ENCODE assay signal across 22 mouse cellular contexts in the genomic region with DNA sequence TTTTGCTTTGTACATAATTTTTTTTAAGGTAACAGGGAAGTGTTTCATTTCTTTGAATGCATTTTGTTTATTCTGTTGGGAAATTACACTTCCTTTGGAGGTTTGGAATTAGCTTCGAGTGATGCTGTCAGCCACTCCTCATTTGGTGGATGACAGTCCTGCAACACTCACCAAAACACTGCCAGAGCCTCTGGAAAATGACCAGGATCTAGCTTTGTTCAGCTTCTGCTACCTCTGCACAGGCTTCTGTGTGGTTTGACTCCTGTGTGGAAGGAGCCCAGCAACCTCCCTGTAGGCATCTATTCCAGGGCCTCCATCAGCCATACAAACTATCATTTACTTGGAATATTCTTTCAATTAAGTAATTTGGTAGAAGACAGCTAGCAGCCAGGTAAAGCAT.
A peak's percentile ranks its signal among the peaks of the same experiment; 100 is the strongest.
DNase-seq lines count a peak whose midpoint lies in the region; ATAC-seq and TF ChIP-seq lines count a peak whose summit lies in the region.
"Had no signal": no experiment of that assay in that cellular context is flagged by ENCODE, and none has a peak within 500 bp of the region (broad histone marks: within the 10 kb centered on the region; RNA-seq: fewer than 3 reads in every experiment).

No protein-coding gene starts in this region.

- WGBS in neural tube, embryonic 13.5 days, result 69% methylated on average over 1 of the region's 1 CpGs

- no peaks in the 10 kb centered on the region for H3K9me3 ChIP-seq in neural tube, embryonic 13.5 days
- H3K9me3 ChIP-seq: kidney, embryonic 15.5 days had no signal

- H3K27ac ChIP-seq in left cerebral cortex, adult 2 months, result no peak overlapping the region
- 0 out of 2 replicates have a peak overlapping the region, but pooled peaks have one; percentile 3 for H3K27ac ChIP-seq in neural tube, embryonic 13.5 days (replicated peaks)
- H3K27ac ChIP-seq in embryonic fibroblast, embryonic 13.5 days (ENCODE audit: insufficient read depth, low read length), result peak overlapping the region; percentile 91; the same call in 1 of the 2 replicates
- H3K27ac ChIP-seq: gastrocnemius, adult 2 months; kidney, embryonic 15.5 days; midbrain, embryonic 12.5 days had no signal

- no peaks in the 10 kb centered on the region for H3K27me3 ChIP-seq in neural tube, embryonic 13.5 days
- H3K27me3 ChIP-seq: kidney, embryonic 15.5 days; midbrain, embryonic 12.5 days had no signal

- no peaks in the 10 kb centered on the region for H3K36me3 ChIP-seq in neural tube, embryonic 13.5 days
- H3K36me3 ChIP-seq: kidney, embryonic 15.5 days; midbrain, embryonic 12.5 days had no signal

- peak; percentile 50 for DNase-seq in left cerebral cortex, postnatal 4 days
- no peak for DNase-seq in left cerebral cortex, adult 2 months (ENCODE audit: extremely low spot score in 1 of 2, low spot score in 2 of 2)
- DNase-seq in neural tube, embryonic 10.5 days (ENCODE audit: extremely low spot score, low spot score), result no peak
- DNase-seq in gastrocnemius, postnatal 4 days (ENCODE audit: low spot score in 2 of 2), result no peak
- DNase-seq in kidney, adult 11 months, result no peak
- DNase-seq: adrenal gland, adult 8-10 months; cerebellum, adult 18-20 months; gastrocnemius, adult 2 months; kidney, postnatal 36 days; layer of hippocampus, postnatal 36 days; liver, postnatal 0 days; right cerebral cortex, postnatal 14 days; spleen, adult 18-20 months had no signal

- H3K4me2 ChIP-seq in neural tube, embryonic 13.5 days, result no peak overlapping the region
- H3K4me2 ChIP-seq: heart, embryonic 11.5 days; kidney, embryonic 15.5 days; liver, embryonic 11.5 days; midbrain, embryonic 12.5 days had no signal

- intact Hi-C loops in left cerebral cortex, postnatal 4 days (cut with DNase I), result no loop called here
- intact Hi-C loops in left cerebral cortex, adult 2 months (cut with DNase I), result no loop called here

- no peak overlapping the region for H3K4me3 ChIP-seq in left cerebral cortex, adult 2 months
- H3K4me3 ChIP-seq in neural tube, embryonic 13.5 days, result no peak overlapping the region
- H3K4me3 ChIP-seq in embryonic fibroblast, embryonic 13.5 days (ENCODE audit: insufficient read depth, low read length), result no peak overlapping the region
- H3K4me3 ChIP-seq: gastrocnemius, adult 2 months; kidney, embryonic 15.5 days; midbrain, embryonic 12.5 days had no signal

- no peak overlapping the region for H3K9ac ChIP-seq in neural tube, embryonic 13.5 days
- H3K9ac ChIP-seq: kidney, embryonic 15.5 days; liver, postnatal 0 days; midbrain, embryonic 12.5 days had no signal

- peaks cover 29% of the 10 kb centered on the region for H3K4me1 ChIP-seq in neural tube, embryonic 13.5 days (replicated peaks)
- peaks cover 41% of the 10 kb centered on the region for H3K4me1 ChIP-seq in embryonic fibroblast, embryonic 13.5 days (ENCODE audit: control insufficient read depth, insufficient read depth, low read length)

- no peak for TF ChIP-seq POLR2A in embryonic fibroblast, embryonic 13.5 days (IDR thresholded peaks at IDR 0.05; ENCODE audit: low read depth, low read length)

- ATAC-seq in neural tube, embryonic 13.5 days (ENCODE audit: low read depth), result no peak
- ATAC-seq: forebrain, embryonic 14.5 days; hindbrain, embryonic 16.5 days; intestine, postnatal 0 days; liver, postnatal 0 days had no signal

- no peak for TF ChIP-seq CTCF in left cerebral cortex, adult 2 months (IDR thresholded peaks at IDR 0.05)
- no peak for TF ChIP-seq CTCF in embryonic fibroblast, embryonic 13.5 days (IDR thresholded peaks at IDR 0.05; ENCODE audit: borderline replicate concordance, insufficient read depth, low read length)
